Mouse (Mus musculus): ENCODE measurements around the gene Guf1.

Guf1 gene

GRCm38 (mm10) chr5:69556628-69557403, at the start of gene Guf1:
Guf1 (plus strand) TSS chr5:69556923.
- peak; percentile 85 to 95 for DNase-seq

GRCm38 (mm10) chr5:69507045-69507444, 49.7 kb upstream of the Guf1 start:
- no peak for DNase-seq

- DNase-seq, result no peak
These were observed 45.1 kb upstream of the Guf1 start for GRCm38 (mm10) chr5:69511631-69512030.

GRCm38 (mm10) chr5:69512203-69512602, 44.5 kb upstream of the Guf1 start:
- no peak for DNase-seq

- peak in 1 of 2 experiments; percentile 43 for DNase-seq
These were observed 36.0 kb upstream of the Guf1 start for GRCm38 (mm10) chr5:69520661-69521278.

- DNase-seq, result peak in 1 of 2 experiments; percentile 1
These were observed 34.7 kb upstream of the Guf1 start for GRCm38 (mm10) chr5:69522064-69522463.

GRCm38 (mm10) chr5:69523944-69524343, 32.8 kb upstream of the Guf1 start:
- DNase-seq, result no peak

- DNase-seq, result no peak
These were observed 15.0 kb upstream of the Guf1 start for GRCm38 (mm10) chr5:69541680-69542079.

GRCm38 (mm10) chr5:69542489-69542888, 14.2 kb upstream of the Guf1 start, which contains the start of gene Yipf7:
Yipf7 (minus strand) TSS chr5:69542648.
- DNase-seq, result no peak

- DNase-seq, result no peak
These were observed 747 bp downstream of the Guf1 start for GRCm38 (mm10) chr5:69557404-69557935.

GRCm38 (mm10) chr5:69591640-69592461, 35.1 kb downstream of the Guf1 start, which contains the start of gene Gnpda2:
Gnpda2 (minus strand) TSS chr5:69592340.
- DNase-seq, result peak; percentile 63 to 68

- no peak for DNase-seq
These were observed 44.3 kb downstream of the Guf1 start for GRCm38 (mm10) chr5:69601027-69601426.

GRCm38 (mm10) chr5:69613209-69613796, 56.6 kb downstream of the Guf1 start:
- DNase-seq, result no peak

- DNase-seq, result no peak
These were observed 64.2 kb downstream of the Guf1 start for GRCm38 (mm10) chr5:69620899-69621298.

All from spleen, adult 18-20 months (tissue).